Mouse (Mus musculus): ENCODE results near the gene Pipox. TPM values are rescaled to one million over a fixed set of nuclear protein-coding genes. Genes with fewer than 3 reads are reported as not detected.
A peak's percentile ranks its signal among the peaks of the same experiment; 100 is the strongest.

Pipox gene
- polyA plus RNA-seq, 1 experiment from 2014 or later, result 7.2 TPM

- H3K4me2 ChIP-seq, result no peak overlapping the region
- no peak overlapping the region for H3K4me3 ChIP-seq
- ATAC-seq, result no peak
- no peaks in the 10 kb centered on the region for H3K36me3 ChIP-seq
- H3K27ac ChIP-seq, result no peak overlapping the region
- H3K9me3 ChIP-seq (replicated peaks), result no peaks in the 10 kb centered on the region
- H3K4me1 ChIP-seq, result peaks cover 28% of the 10 kb centered on the region
- WGBS (ENCODE audit: insufficient replicate concordance), result 48% methylated on average over 2 of the region's 2 CpGs
- H3K27me3 ChIP-seq (replicated peaks), result peaks cover 71% of the 10 kb centered on the region
- no peak overlapping the region for H3K9ac ChIP-seq
Measured at GRCm38 (mm10) chr11:77890648-77891258, 3.1 kb downstream of the Pipox start.

- H3K4me1 ChIP-seq, result peaks cover 30% of the 10 kb centered on the region
- peaks cover 61% of the 10 kb centered on the region for H3K27me3 ChIP-seq (replicated peaks)
- no peak for ATAC-seq
- H3K27ac ChIP-seq, result no peak overlapping the region
- no peaks in the 10 kb centered on the region for H3K36me3 ChIP-seq
- no peak overlapping the region for H3K4me2 ChIP-seq
- no peak overlapping the region for H3K4me3 ChIP-seq
- no peak overlapping the region for H3K9ac ChIP-seq
- 11% methylated on average over 1 of the region's 2 CpGs for WGBS (ENCODE audit: insufficient replicate concordance)
- H3K9me3 ChIP-seq (replicated peaks), result no peaks in the 10 kb centered on the region
Measured at GRCm38 (mm10) chr11:77889484-77889883, 4.4 kb downstream of the Pipox start.

GRCm38 (mm10) chr11:77888846-77889245 is 5.0 kb downstream of the Pipox start:
- 73% methylated on average over 5 of the region's 5 CpGs for WGBS (ENCODE audit: insufficient replicate concordance)
- Histone ChIP-seq H3K4me2 (no peak overlapping the region), H3K4me3 (no peak overlapping the region), H3K27ac (no peak overlapping the region), H3K27me3 (replicated peaks) (peaks cover 56% of the 10 kb centered on the region), H3K4me1 (peaks cover 28% of the 10 kb centered on the region), H3K36me3 (no peaks in the 10 kb centered on the region), H3K9me3 (replicated peaks) (no peaks in the 10 kb centered on the region), H3K9ac (no peak overlapping the region)
- ATAC-seq, result no peak

- ATAC-seq, result no peak
- H3K27ac ChIP-seq, result no peak overlapping the region
- peaks cover 20% of the 10 kb centered on the region for H3K4me1 ChIP-seq
- no peaks in the 10 kb centered on the region for H3K36me3 ChIP-seq
- peaks cover 42% of the 10 kb centered on the region for H3K27me3 ChIP-seq (replicated peaks)
- no peak overlapping the region for H3K9ac ChIP-seq
- WGBS (ENCODE audit: insufficient replicate concordance), result 37% methylated on average over 17 of the region's 17 CpGs
- H3K9me3 ChIP-seq (replicated peaks), result no peaks in the 10 kb centered on the region
- no peak overlapping the region for H3K4me2 ChIP-seq
- no peak overlapping the region for H3K4me3 ChIP-seq
Measured at GRCm38 (mm10) chr11:77887373-77887960, 6.4 kb downstream of the Pipox start.

GRCm38 (mm10) chr11:77885246-77885575 is 8.7 kb downstream of the Pipox start:
- no peaks in the 10 kb centered on the region for H3K36me3 ChIP-seq
- 39% methylated on average over 8 of the region's 8 CpGs for WGBS (ENCODE audit: insufficient replicate concordance)
- no peaks in the 10 kb centered on the region for H3K9me3 ChIP-seq (replicated peaks)
- peaks cover 25% of the 10 kb centered on the region for H3K27me3 ChIP-seq (replicated peaks)
- H3K9ac ChIP-seq, result no peak overlapping the region
- peaks cover 20% of the 10 kb centered on the region for H3K4me1 ChIP-seq
- H3K27ac ChIP-seq, result no peak overlapping the region
- H3K4me2 ChIP-seq, result no peak overlapping the region
- no peak overlapping the region for H3K4me3 ChIP-seq
- ATAC-seq, result no peak

GRCm38 (mm10) chr11:77884524-77885245 is 9.2 kb downstream of the Pipox start:
- H3K9ac ChIP-seq, result no peak overlapping the region
- no peak overlapping the region for H3K27ac ChIP-seq
- no peak overlapping the region for H3K4me3 ChIP-seq
- H3K36me3 ChIP-seq, result no peaks in the 10 kb centered on the region
- H3K4me2 ChIP-seq, result no peak overlapping the region
- H3K27me3 ChIP-seq (replicated peaks), result peaks cover 22% of the 10 kb centered on the region
- H3K4me1 ChIP-seq, result peaks cover 20% of the 10 kb centered on the region
- 32% methylated on average over 10 of the region's 10 CpGs for WGBS (ENCODE audit: insufficient replicate concordance)
- ATAC-seq, result no peak
- H3K9me3 ChIP-seq (replicated peaks), result no peaks in the 10 kb centered on the region

GRCm38 (mm10) chr11:77876760-77877148 is 17.1 kb downstream of the Pipox start:
- Histone ChIP-seq H3K9ac (no peak overlapping the region), H3K4me3 (no peak overlapping the region), H3K36me3 (no peaks in the 10 kb centered on the region), H3K27ac (no peak overlapping the region), H3K27me3 (replicated peaks) (peaks cover 23% of the 10 kb centered on the region), H3K4me1 (peaks cover 34% of the 10 kb centered on the region), H3K4me2 (peak overlapping the region; percentile 21), H3K9me3 (replicated peaks) (no peaks in the 10 kb centered on the region)
- no peak for ATAC-seq
- WGBS (ENCODE audit: insufficient replicate concordance), result 50% methylated on average over 11 of the region's 11 CpGs

GRCm38 (mm10) chr11:77875847-77876759 is 17.8 kb downstream of the Pipox start:
- Histone ChIP-seq H3K36me3 (no peaks in the 10 kb centered on the region), H3K4me3 (no peak overlapping the region), H3K27me3 (replicated peaks) (peaks cover 23% of the 10 kb centered on the region), H3K4me1 (peaks cover 34% of the 10 kb centered on the region), H3K9ac (no peak overlapping the region), H3K27ac (no peak overlapping the region), H3K4me2 (peak overlapping the region; percentile 21), H3K9me3 (replicated peaks) (no peaks in the 10 kb centered on the region)
- peak; percentile 79 for ATAC-seq
- WGBS (ENCODE audit: insufficient replicate concordance), result 26% methylated on average over 26 of the region's 26 CpGs

GRCm38 (mm10) chr11:77875269-77875668 is 18.6 kb downstream of the Pipox start:
- Histone ChIP-seq H3K27ac (no peak overlapping the region), H3K4me1 (peaks cover 34% of the 10 kb centered on the region), H3K9me3 (replicated peaks) (no peaks in the 10 kb centered on the region), H3K9ac (no peak overlapping the region), H3K4me2 (no peak overlapping the region), H3K27me3 (replicated peaks) (peaks cover 28% of the 10 kb centered on the region), H3K4me3 (no peak overlapping the region), H3K36me3 (no peaks in the 10 kb centered on the region)
- ATAC-seq, result no peak
- WGBS (ENCODE audit: insufficient replicate concordance), result 59% methylated on average over 5 of the region's 5 CpGs

GRCm38 (mm10) chr11:77874685-77875231 is 19.1 kb downstream of the Pipox start:
- 68% methylated on average over 6 of the region's 6 CpGs for WGBS (ENCODE audit: insufficient replicate concordance)
- H3K27ac ChIP-seq, result no peak overlapping the region
- no peak for ATAC-seq

GRCm38 (mm10) chr11:77873116-77873515 is 20.8 kb downstream of the Pipox start:
- Histone ChIP-seq H3K27me3 (replicated peaks) (peaks cover 47% of the 10 kb centered on the region), H3K27ac (no peak overlapping the region), H3K4me2 (no peak overlapping the region), H3K9ac (no peak overlapping the region), H3K4me1 (peaks cover 34% of the 10 kb centered on the region), H3K4me3 (no peak overlapping the region), H3K9me3 (replicated peaks) (no peaks in the 10 kb centered on the region), H3K36me3 (no peaks in the 10 kb centered on the region)
- no peak for ATAC-seq
- WGBS (ENCODE audit: insufficient replicate concordance), result 20% methylated on average over 3 of the region's 3 CpGs

More at GRCm38 (mm10) chr11:77874685-77875231, 19.1 kb downstream of the Pipox start:
- H3K27me3 ChIP-seq (replicated peaks), result peaks cover 30% of the 10 kb centered on the region
- no peak overlapping the region for H3K4me3 ChIP-seq
- H3K36me3 ChIP-seq, result no peaks in the 10 kb centered on the region
- H3K9ac ChIP-seq, result no peak overlapping the region
- H3K4me1 ChIP-seq, result peaks cover 34% of the 10 kb centered on the region
- no peak overlapping the region for H3K4me2 ChIP-seq
- H3K9me3 ChIP-seq (replicated peaks), result no peaks in the 10 kb centered on the region
